Mouse (Mus musculus) heart, postnatal 10 days (tissue): ENCODE data around the gene Kcnk1. TPM values are rescaled to one million over a fixed set of nuclear protein-coding genes. Genes with fewer than 3 reads are reported as not detected.

Experiments used
- DNase-seq, 2 experiments: peaks; one replicate each; pipeline ENCODE4 v3.0.0; 2021
- intact Hi-C: fragments of 180-260 bp; cut with DNase I; formaldehyde crosslinking; loops from one replicate; pipeline ENCODE4 v1.15.1; 2025
- total RNA-seq, 2 experiments: library from RNA; stranded (reverse); gene quantifications; 2 replicates each; pipeline ENCODE4 v1.2.3; 2021

Kcnk1 gene
- total RNA-seq, 2 experiments from 2014 or later, result 0.15 to 0.19 TPM

- intact Hi-C loops, result no loop called here
- DNase-seq, result no peak
Observed at GRCm38 (mm10) chr8:126035046-126035445, 40.1 kb downstream of the Kcnk1 start.

GRCm38 (mm10) chr8:126036340-126036739 is 41.4 kb downstream of the Kcnk1 start:
- no peak for DNase-seq
- intact Hi-C loops, result no loop called here

GRCm38 (mm10) chr8:126045751-126046150 is 50.8 kb downstream of the Kcnk1 start:
- intact Hi-C loops, result no loop called here
- no peak for DNase-seq

- no peak for DNase-seq
- intact Hi-C loops, result no loop called here
Observed at GRCm38 (mm10) chr8:126053911-126054310, 58.9 kb downstream of the Kcnk1 start.

- DNase-seq, result no peak
- intact Hi-C loops, result no loop called here
Observed at GRCm38 (mm10) chr8:126058876-126059275, 63.9 kb downstream of the Kcnk1 start.

- intact Hi-C loops, result no loop called here
Observed at GRCm38 (mm10) chr8:126062844-126063243, 67.9 kb downstream of the Kcnk1 start.

GRCm38 (mm10) chr8:126063832-126064409 is 69.0 kb downstream of the Kcnk1 start:
- intact Hi-C loops, result no loop called here
- DNase-seq, result no peak

More at GRCm38 (mm10) chr8:126062844-126063243, 67.9 kb downstream of the Kcnk1 start:
- DNase-seq, result no peak

GRCm38 (mm10) chr8:126064587-126065145 is 69.7 kb downstream of the Kcnk1 start:
- intact Hi-C loops, result no loop called here
- no peak for DNase-seq

GRCm38 (mm10) chr8:126067306-126067705 is 72.3 kb downstream of the Kcnk1 start:
- intact Hi-C loops, result no loop called here

GRCm38 (mm10) chr8:126068136-126068535 is 73.2 kb downstream of the Kcnk1 start:
- intact Hi-C loops, result no loop called here
- no peak for DNase-seq

More at GRCm38 (mm10) chr8:126067306-126067705, 72.3 kb downstream of the Kcnk1 start:
- DNase-seq, result no peak

GRCm38 (mm10) chr8:126072678-126073077 is 77.7 kb downstream of the Kcnk1 start:
- DNase-seq, result no peak
- intact Hi-C loops, result loop anchor here (10.0 kb wide), 1 partner anchor 412 kb away; no protein-coding TSS in a partner anchor

- intact Hi-C loops, result loop anchor here (10.0 kb wide), 1 partner anchor 412 kb away; no protein-coding TSS in a partner anchor
- peak; percentile 14 to 15 for DNase-seq
Observed at GRCm38 (mm10) chr8:126073141-126073740, 78.3 kb downstream of the Kcnk1 start.

- DNase-seq, result no peak
Observed at GRCm38 (mm10) chr8:126074111-126074510, 79.1 kb downstream of the Kcnk1 start.

GRCm38 (mm10) chr8:126075400-126075799 is 80.4 kb downstream of the Kcnk1 start:
- peak; percentile 63 to 86 for DNase-seq
- intact Hi-C loops, result loop anchor here (10.0 kb wide), 1 partner anchor 409 kb away; no protein-coding TSS in a partner anchor

More at GRCm38 (mm10) chr8:126074111-126074510, 79.1 kb downstream of the Kcnk1 start:
- intact Hi-C loops, result loop anchor here (10.0 kb wide), 1 partner anchor 411 kb away; no protein-coding TSS in a partner anchor

Other genes with a start within 250 kb of the Kcnk1 start
- under 1 TPM; 0.45 TPM for gene Pcnx2, start 96.9 kb upstream of the Kcnk1 start, total RNA-seq
- under 1 TPM; 0.26 to 0.27 TPM for gene Map3k21, start 84.7 kb upstream of the Kcnk1 start, total RNA-seq